Mouse (Mus musculus) thymus, adult 2 months (tissue): Measurements from ENCODE around the gene Itga2.

Source experiments
- CTCF ChIP-seq: fragments of 200-500 bp; IDR thresholded peaks from 2 replicates; pipeline ENCODE4 v1.5.1; 2012; ENCODE audit warnings: mild to moderate bottlenecking, control low read depth, low read length, moderate library complexity, borderline replicate concordance; ENCODE audit not compliant: control insufficient read depth, poor library complexity, insufficient read depth; ENCODE audit errors: extremely low read depth
- POLR2A ChIP-seq: fragments of 200-500 bp; IDR thresholded peaks from 2 replicates; pipeline ENCODE4 v1.6.1; 2012; ENCODE audit warnings: mild to moderate bottlenecking, low read length, control low read depth, moderate library complexity; ENCODE audit not compliant: control insufficient read depth, poor library complexity, insufficient read depth; ENCODE audit errors: extremely low read depth

DNA sequence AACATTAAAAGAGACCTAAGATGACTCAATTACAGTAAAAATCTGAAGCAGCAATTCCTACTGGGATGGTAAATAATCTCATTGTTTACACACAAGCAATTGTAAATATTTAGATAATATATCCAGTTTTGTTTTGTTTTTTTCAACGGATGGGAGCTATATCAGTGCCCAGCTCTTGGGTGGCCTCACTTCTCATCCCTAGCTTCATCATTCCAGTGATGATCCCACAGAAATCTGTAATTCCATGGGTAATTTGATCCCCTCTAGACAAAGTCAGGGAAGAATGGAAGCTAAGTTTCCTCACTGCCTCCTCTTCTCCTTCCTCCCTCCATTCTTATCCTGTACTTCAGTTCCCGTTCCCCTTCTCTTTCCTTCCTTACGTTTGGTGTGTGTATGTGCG, 74.4 kb downstream of the Itga2 start:
- no peak for TF ChIP-seq CTCF
- TF ChIP-seq POLR2A, result no peak
